Mouse (Mus musculus): ENCODE measurements at regions not wholly inside any gene's neighbourhood (a gene's known extent, or its start where the extent isn't known, plus 50 kb on each side); places are given as distances from the start of the nearest gene placed in this dataset.

- 67% methylated on average over 5 of the region's 5 CpGs for WGBS (ENCODE audit: insufficient replicate concordance)
- Histone ChIP-seq H3K4me3 (ENCODE audit: insufficient read depth in 1 of 2, low read depth in 2 of 2, low read length in 2 of 2) (no peak overlapping the region), H3K4me1 (replicated peaks; ENCODE audit: control insufficient read depth in 2 of 2, insufficient read depth in 2 of 2, low read length in 1 of 2) (no peaks in the 10 kb centered on the region), H3K4me2 (ENCODE audit: low read depth) (no peak overlapping the region), H3K36me3 (replicated peaks; ENCODE audit: control insufficient read depth, insufficient read depth, low read depth) (no peaks in the 10 kb centered on the region), H3K27me3 (ENCODE audit: control insufficient read depth, insufficient read depth, low read length) (no peaks in the 10 kb centered on the region), H3K9me3 (ENCODE audit: control insufficient read depth, low read length) (no peaks in the 10 kb centered on the region), H3K27ac (no peak overlapping the region), H3K9ac (replicated peaks) (no peak overlapping the region)
- no peak for DNase-seq (ENCODE audit: low read depth in 3 of 3, low spot score in 3 of 3)
- no peak for ATAC-seq (ENCODE audit: insufficient read depth)
- TF ChIP-seq EP300 (IDR thresholded peaks at IDR 0.05; ENCODE audit: low read depth) (no peak), CTCF (IDR thresholded peaks at IDR 0.05; ENCODE audit: low read depth) (no peak)
Observed at GRCm38 (mm10) chr2:171514876-171515275, 528.4 kb downstream of the Cbln4 start.

GRCm38 (mm10) chr2:171496620-171497019, 546.6 kb downstream of the Cbln4 start:
- 58% methylated on average over 4 of the region's 4 CpGs for WGBS (ENCODE audit: insufficient replicate concordance)
- H3K36me3 ChIP-seq (replicated peaks; ENCODE audit: control insufficient read depth, insufficient read depth, low read depth), result no peaks in the 10 kb centered on the region
- no peak overlapping the region for H3K4me3 ChIP-seq (ENCODE audit: insufficient read depth in 1 of 2, low read depth in 2 of 2, low read length in 2 of 2)
- H3K4me2 ChIP-seq (ENCODE audit: low read depth), result no peak overlapping the region
- no peak overlapping the region for H3K27ac ChIP-seq
- no peak overlapping the region for H3K9ac ChIP-seq (replicated peaks)
- H3K9me3 ChIP-seq (ENCODE audit: control insufficient read depth, low read length), result no peaks in the 10 kb centered on the region
- ATAC-seq (ENCODE audit: insufficient read depth), result no peak
- H3K4me1 ChIP-seq (replicated peaks; ENCODE audit: control insufficient read depth in 2 of 2, insufficient read depth in 2 of 2, low read length in 1 of 2), result no peaks in the 10 kb centered on the region
- no peak for DNase-seq (ENCODE audit: low read depth in 3 of 3, low spot score in 3 of 3)
- TF ChIP-seq EP300 (IDR thresholded peaks at IDR 0.05; ENCODE audit: low read depth), result no peak
- TF ChIP-seq CTCF (IDR thresholded peaks at IDR 0.05; ENCODE audit: low read depth), result no peak
- no peaks in the 10 kb centered on the region for H3K27me3 ChIP-seq (ENCODE audit: control insufficient read depth, insufficient read depth, low read length)

DNA sequence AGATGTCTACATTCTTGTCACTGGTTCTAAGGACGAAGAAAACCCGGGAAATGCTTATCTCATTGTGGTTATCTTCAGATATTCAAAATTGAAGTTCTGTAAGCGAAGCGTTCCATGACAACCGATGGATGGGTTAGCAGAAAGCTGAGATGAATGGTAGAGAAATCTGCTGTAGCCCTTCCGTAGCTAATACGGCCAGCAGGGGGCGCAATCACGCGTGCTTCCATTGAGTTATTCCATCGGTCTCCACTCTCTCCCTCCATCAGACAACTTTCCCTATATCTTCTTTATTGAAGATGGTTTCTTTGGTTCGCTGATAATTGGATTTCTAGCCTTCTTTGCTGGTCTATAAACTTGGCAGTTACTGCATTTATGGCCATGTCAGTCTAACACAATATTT, 549.5 kb downstream of the Cbln4 start:
- H3K27me3 ChIP-seq (ENCODE audit: control insufficient read depth, insufficient read depth, low read length), result no peaks in the 10 kb centered on the region
- no peaks in the 10 kb centered on the region for H3K9me3 ChIP-seq (ENCODE audit: control insufficient read depth, low read length)
- no peak overlapping the region for H3K4me3 ChIP-seq (ENCODE audit: insufficient read depth in 1 of 2, low read depth in 2 of 2, low read length in 2 of 2)
- H3K36me3 ChIP-seq (replicated peaks; ENCODE audit: control insufficient read depth, insufficient read depth, low read depth), result no peaks in the 10 kb centered on the region
- 29% methylated on average over 12 of the region's 12 CpGs for WGBS (ENCODE audit: insufficient replicate concordance)
- DNase-seq (ENCODE audit: low read depth in 3 of 3, low spot score in 3 of 3) (no peak), ATAC-seq (ENCODE audit: insufficient read depth) (no peak)
- no peak for TF ChIP-seq EP300 (IDR thresholded peaks at IDR 0.05; ENCODE audit: low read depth)
- peak; percentile 58 for TF ChIP-seq CTCF (IDR thresholded peaks at IDR 0.05; ENCODE audit: low read depth)
- H3K9ac ChIP-seq (replicated peaks), result no peak overlapping the region
- H3K4me2 ChIP-seq (ENCODE audit: low read depth), result no peak overlapping the region
- no peaks in the 10 kb centered on the region for H3K4me1 ChIP-seq (replicated peaks; ENCODE audit: control insufficient read depth in 2 of 2, insufficient read depth in 2 of 2, low read length in 1 of 2)
- H3K27ac ChIP-seq, result no peak overlapping the region

DNA sequence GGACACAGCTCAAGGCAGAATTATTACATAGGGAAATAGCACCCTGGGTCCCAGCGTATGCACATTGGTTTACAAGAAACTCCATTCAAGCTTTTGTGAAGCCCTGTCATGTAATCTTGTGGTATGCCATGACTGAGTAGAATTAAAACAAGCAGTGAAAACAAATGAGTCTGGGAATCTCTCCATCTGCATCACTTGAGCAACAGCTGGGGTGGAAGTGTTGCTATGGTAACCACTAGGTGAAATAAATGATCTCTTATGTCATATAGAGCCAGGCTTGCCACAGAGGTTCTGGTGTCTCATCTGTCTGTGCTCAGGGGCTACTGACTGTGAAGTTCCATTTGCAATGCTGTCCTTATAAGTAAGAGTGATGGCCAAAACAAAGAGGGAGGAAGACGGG, 556.0 kb downstream of the Cbln4 start:
- Histone ChIP-seq H3K4me2 (ENCODE audit: low read depth) (no peak overlapping the region), H3K36me3 (replicated peaks; ENCODE audit: control insufficient read depth, insufficient read depth, low read depth) (no peaks in the 10 kb centered on the region), H3K4me3 (ENCODE audit: insufficient read depth in 1 of 2, low read depth in 2 of 2, low read length in 2 of 2) (no peak overlapping the region), H3K4me1 (replicated peaks; ENCODE audit: control insufficient read depth in 2 of 2, insufficient read depth in 2 of 2, low read length in 1 of 2) (no peaks in the 10 kb centered on the region), H3K9me3 (ENCODE audit: control insufficient read depth, low read length) (no peaks in the 10 kb centered on the region), H3K9ac (replicated peaks) (no peak overlapping the region), H3K27me3 (ENCODE audit: control insufficient read depth, insufficient read depth, low read length) (no peaks in the 10 kb centered on the region), H3K27ac (no peak overlapping the region)
- DNase-seq (ENCODE audit: low read depth in 3 of 3, low spot score in 3 of 3), result no peak
- WGBS (ENCODE audit: insufficient replicate concordance), result 81% methylated on average over 2 of the region's 2 CpGs
- TF ChIP-seq CTCF (IDR thresholded peaks at IDR 0.05; ENCODE audit: low read depth), result no peak
- no peak for TF ChIP-seq EP300 (IDR thresholded peaks at IDR 0.05; ENCODE audit: low read depth)
- no peak for ATAC-seq (ENCODE audit: insufficient read depth)

GRCm38 (mm10) chr2:171453241-171453640, 590.0 kb downstream of the Cbln4 start:
- Histone ChIP-seq H3K4me2 (ENCODE audit: low read depth) (no peak overlapping the region), H3K9me3 (ENCODE audit: control insufficient read depth, low read length) (no peaks in the 10 kb centered on the region), H3K9ac (replicated peaks) (no peak overlapping the region), H3K36me3 (replicated peaks; ENCODE audit: control insufficient read depth, insufficient read depth, low read depth) (no peaks in the 10 kb centered on the region), H3K27me3 (ENCODE audit: control insufficient read depth, insufficient read depth, low read length) (no peaks in the 10 kb centered on the region), H3K27ac (no peak overlapping the region), H3K4me1 (replicated peaks; ENCODE audit: control insufficient read depth in 2 of 2, insufficient read depth in 2 of 2, low read length in 1 of 2) (no peaks in the 10 kb centered on the region), H3K4me3 (ENCODE audit: insufficient read depth in 1 of 2, low read depth in 2 of 2, low read length in 2 of 2) (no peak overlapping the region)
- no peak for DNase-seq (ENCODE audit: low read depth in 3 of 3, low spot score in 3 of 3)
- TF ChIP-seq CTCF (IDR thresholded peaks at IDR 0.05; ENCODE audit: low read depth) (no peak), EP300 (IDR thresholded peaks at IDR 0.05; ENCODE audit: low read depth) (no peak)
- WGBS (ENCODE audit: insufficient replicate concordance), result 66% methylated on average over 9 of the region's 9 CpGs
- no peak for ATAC-seq (ENCODE audit: insufficient read depth)

All from liver, embryonic 14.5 days (tissue).